Mouse (Mus musculus) midbrain, embryonic 11.5 days (tissue): ENCODE data around the gene Smyd5. TPM values are rescaled to one million over a fixed set of nuclear protein-coding genes. Genes with fewer than 3 reads are reported as not detected.
"Not testable (repeated sequence)": the region's sequence is repeated elsewhere in the genome, so short reads cannot be mapped to it uniquely, and the experiment has no call there.

ENCODE experiments used
- ATAC-seq: fragments of 200-750 bp; cut with Nextera tagmentation; 2 replicates; pipeline ENCODE4 v1.8.0; 2017; ENCODE audit warnings: moderate TSS enrichment, moderate library complexity; ENCODE audit not compliant: low FRiP score
- DNase-seq: peaks from one replicate; pipeline ENCODE4 v3.0.0; 2015; ENCODE audit warnings: low spot score; ENCODE audit errors: missing footprints
- H3K27ac ChIP-seq: fragments of 300-500 bp; sonication (generic); 2 replicates; pipeline ENCODE4 v1.5.1; 2014; ENCODE audit warnings: low read depth, low read length
- H3K27me3 ChIP-seq: fragments of 300-500 bp; sonication (generic); 2 replicates; pipeline ENCODE4 v1.6.1; 2014; ENCODE audit warnings: mild to moderate bottlenecking, low read length, moderate library complexity, mixed read lengths; ENCODE audit not compliant: control insufficient read depth, insufficient read depth
- H3K36me3 ChIP-seq: fragments of 300-500 bp; sonication (generic); 2 replicates; pipeline ENCODE4 v1.6.1; 2014; ENCODE audit warnings: mild to moderate bottlenecking, low read length, moderate library complexity, mixed read lengths; ENCODE audit not compliant: control insufficient read depth, insufficient read depth
- H3K4me1 ChIP-seq: fragments of 300-500 bp; sonication (generic); 2 replicates; pipeline ENCODE4 v1.6.1; 2014; ENCODE audit warnings: low read length; ENCODE audit not compliant: control insufficient read depth, insufficient read depth
- H3K4me2 ChIP-seq: fragments of 300-500 bp; sonication (generic); 2 replicates; pipeline ENCODE4 v1.6.1; 2014; ENCODE audit warnings: mild to moderate bottlenecking, moderate library complexity
- H3K4me3 ChIP-seq: fragments of 300-500 bp; sonication (generic); 2 replicates; pipeline ENCODE4 v1.5.1; 2014; ENCODE audit warnings: low read depth, low read length
- H3K9ac ChIP-seq: fragments of 300-500 bp; sonication (generic); 2 replicates; pipeline ENCODE4 v1.6.1; 2014; ENCODE audit warnings: low read length
- H3K9me3 ChIP-seq: fragments of 300-500 bp; sonication (generic); 2 replicates; pipeline ENCODE4 v1.6.1; 2016; ENCODE audit warnings: low read length; ENCODE audit not compliant: control insufficient read depth
- WGBS: fragments of 180-500 bp; shearing (Covaris S2); extraction: QIAGEN DNeasy Blood & Tissue Kit; methylation state at CpG from one replicate; pipeline ENCODE4 v1.1.7; 2014; 5-methylcytosine and 5-hydroxymethylcytosine counted together
- polyA plus RNA-seq: library from polyadenylated mRNA; unstranded; fragments of >200 nt; fragmentation: Nextera tagmentation; extraction: Ambion mirVana; gene quantifications from 2 replicates; pipeline ENCODE4 v1.2.1, GENCODE M21; 2014

The Smyd5 gene
- polyA plus RNA-seq, 1 experiment from 2014 or later: 52.6 TPM

- ATAC-seq: no peak
- Histone ChIP-seq H3K4me3 (no peak overlapping the region), H3K9ac (no peak overlapping the region), H3K9me3 (no peaks in the 10 kb centered on the region), H3K4me1 (no peaks in the 10 kb centered on the region), H3K36me3 (peaks cover 8% of the 10 kb centered on the region), H3K27ac (no peak overlapping the region), H3K4me2 (no peak overlapping the region), H3K27me3 (no peaks in the 10 kb centered on the region)
- WGBS: 91% methylated on average over 4 of the region's 4 CpGs
- DNase-seq: no peak
These were observed 9.4 kb downstream of the Smyd5 start for GRCm38 (mm10) chr6:85441142-85441541.

GRCm38 (mm10) chr6:85443488-85444233 is 11.9 kb downstream of the Smyd5 start:
- peaks cover 11% of the 10 kb centered on the region for H3K36me3 ChIP-seq
- WGBS: 95% methylated on average over 3 of the region's 3 CpGs

GRCm38 (mm10) chr6:85444266-85444965 is 12.6 kb downstream of the Smyd5 start:
- DNase-seq (no peak), ATAC-seq (no peak)
- H3K27me3 ChIP-seq: no peaks in the 10 kb centered on the region
- H3K4me1 ChIP-seq: no peaks in the 10 kb centered on the region
- no peak overlapping the region for H3K4me3 ChIP-seq
- no peak overlapping the region for H3K27ac ChIP-seq
- H3K4me2 ChIP-seq: no peak overlapping the region
- no peak overlapping the region for H3K9ac ChIP-seq
- whole genome bisulfite sequencing: 88% methylated on average over 8 of the region's 8 CpGs
- no peaks in the 10 kb centered on the region for H3K9me3 ChIP-seq
- H3K36me3 ChIP-seq: peaks cover 9% of the 10 kb centered on the region

More at GRCm38 (mm10) chr6:85443488-85444233, 11.9 kb downstream of the Smyd5 start:
- Histone ChIP-seq H3K9ac (no peak overlapping the region), H3K4me2 (no peak overlapping the region), H3K4me3 (no peak overlapping the region), H3K9me3 (no peaks in the 10 kb centered on the region), H3K27ac (no peak overlapping the region), H3K27me3 (no peaks in the 10 kb centered on the region), H3K4me1 (no peaks in the 10 kb centered on the region)
- ATAC-seq: no peak
- no peak for DNase-seq

- Histone ChIP-seq H3K27me3 (no peaks in the 10 kb centered on the region), H3K4me1 (no peaks in the 10 kb centered on the region), H3K36me3 (peaks cover 9% of the 10 kb centered on the region), H3K9me3 (no peaks in the 10 kb centered on the region), H3K27ac (no peak overlapping the region), H3K4me2 (no peak overlapping the region), H3K4me3 (no peak overlapping the region), H3K9ac (no peak overlapping the region)
- ATAC-seq: no peak
- WGBS: 83% methylated on average over 5 of the region's 5 CpGs
- no peak for DNase-seq
These were observed 13.5 kb downstream of the Smyd5 start for GRCm38 (mm10) chr6:85445286-85445685.

- WGBS: 82% methylated on average over 6 of the region's 6 CpGs
- Histone ChIP-seq H3K4me1 (peaks cover 4% of the 10 kb centered on the region; the same call in 1 of the 2 replicates), H3K27me3 (no peaks in the 10 kb centered on the region), H3K9me3 (no peaks in the 10 kb centered on the region), H3K4me3 (no peak overlapping the region), H3K36me3 (peaks cover 9% of the 10 kb centered on the region), H3K9ac (no peak overlapping the region), H3K27ac (no peak overlapping the region), H3K4me2 (no peak overlapping the region)
- ATAC-seq (no peak), DNase-seq (no peak)
These were observed 15.6 kb downstream of the Smyd5 start for GRCm38 (mm10) chr6:85447351-85447750.

GRCm38 (mm10) chr6:85450140-85450539 is 18.4 kb downstream of the Smyd5 start:
- not testable (repeated sequence) for H3K27ac ChIP-seq, H3K9ac ChIP-seq, H3K36me3 ChIP-seq, ATAC-seq, H3K27me3 ChIP-seq, H3K9me3 ChIP-seq
- WGBS: 73% methylated on average over 1 of the region's 1 CpGs
- Histone ChIP-seq H3K4me3 (peak overlapping the region; percentile 44; the same call in 1 of the 2 replicates), H3K4me2 (peak overlapping the region; percentile 96; the same call in 1 of the 2 replicates), H3K4me1 (peaks cover 21% of the 10 kb centered on the region)
- peak; percentile 83 for DNase-seq

- peak; percentile 95 for ATAC-seq
- 2% methylated on average over 88 of the region's 96 CpGs for WGBS
These were observed 19.2 kb downstream of the Smyd5 start, which contains the start of gene Cct7 for GRCm38 (mm10) chr6:85450697-85451663. Gene Cct7 (plus strand): TSS chr6:85451514.

GRCm38 (mm10) chr6:85451664-85452410 is 20.0 kb downstream of the Smyd5 start, which contains the start of gene Pradc1:
Gene Pradc1 (minus strand): TSS chr6:85451970.
- Histone ChIP-seq H3K9ac (peak within 1 kb of the TSS; percentile 90), H3K9me3 (no peaks in the 10 kb centered on the region), H3K4me3 (peak within 1 kb of the TSS; percentile 44), H3K4me1 (peaks cover 27% of the 10 kb centered on the region), H3K36me3 (no peaks in the 10 kb centered on the region), H3K4me2 (peak within 1 kb of the TSS; percentile 96), H3K27me3 (no peaks in the 10 kb centered on the region), H3K27ac (peak within 1 kb of the TSS; percentile 81)
- peak; percentile 99 for DNase-seq
- under 1% methylated on average over 54 of the region's 54 CpGs for WGBS
- peak; percentile 91 for ATAC-seq

More at GRCm38 (mm10) chr6:85450697-85451663, 19.2 kb downstream of the Smyd5 start, which contains the start of gene Cct7:
- Histone ChIP-seq H3K27me3 (no peaks in the 10 kb centered on the region), H3K9ac (peak within 1 kb of the TSS; percentile 90), H3K27ac (peak within 1 kb of the TSS; percentile 81), H3K9me3 (no peaks in the 10 kb centered on the region), H3K36me3 (peaks cover 4% of the 10 kb centered on the region; the same call in 1 of the 2 replicates), H3K4me2 (peak within 1 kb of the TSS; percentile 96), H3K4me1 (peaks cover 21% of the 10 kb centered on the region), H3K4me3 (peak within 1 kb of the TSS; percentile 44)
- peak; percentile 99 for DNase-seq
